9 mouse cellular contexts compared by ENCODE assay signal in the genomic region with DNA sequence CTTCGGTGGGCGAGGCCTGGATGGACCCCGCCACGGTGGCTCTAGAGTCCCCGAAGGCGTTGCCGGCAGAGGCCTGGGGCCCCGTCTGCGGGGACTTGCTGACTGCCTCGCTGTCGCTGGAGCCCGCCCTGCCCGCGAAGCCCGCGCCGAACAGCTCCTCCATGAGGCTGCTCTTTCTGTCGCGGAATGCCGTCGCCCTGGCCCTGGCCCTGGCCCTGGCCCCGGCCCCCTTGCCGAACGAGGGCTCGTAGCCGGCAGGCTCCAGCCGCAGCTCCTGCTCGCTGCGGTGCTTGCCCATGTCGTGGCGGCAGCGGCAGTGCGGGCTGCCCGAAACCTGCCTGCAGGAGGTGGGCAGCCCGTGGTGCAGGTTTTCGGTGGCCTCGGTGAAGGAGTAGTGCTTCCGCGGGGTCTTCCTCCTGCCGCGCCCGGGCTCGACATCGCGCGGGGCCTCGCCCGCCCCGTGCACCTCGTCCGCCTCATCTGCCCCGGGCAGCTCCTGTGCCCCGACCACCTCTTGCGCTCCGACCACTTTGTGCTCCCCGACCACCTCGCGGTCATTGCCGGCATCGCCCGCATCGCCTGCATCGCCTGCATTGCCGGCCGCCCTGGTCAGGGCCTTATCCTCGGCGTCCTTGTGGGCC. TPM values are rescaled to one million over a fixed set of nuclear protein-coding genes. Genes with fewer than 3 reads are reported as not detected.
DNase-seq lines count a peak whose midpoint lies in the region; ATAC-seq and TF ChIP-seq lines count a peak whose summit lies in the region.
"Had no signal": no experiment of that assay in that cellular context is flagged by ENCODE, and none has a peak within 500 bp of the region (broad histone marks: within the 10 kb centered on the region; RNA-seq: fewer than 3 reads in every experiment).

No protein-coding gene starts in this region.

- ATAC-seq in intestine, postnatal 0 days: peak; percentile 76
- peak; percentile 65 for ATAC-seq in liver, embryonic 14.5 days (ENCODE audit: insufficient read depth)

- TF ChIP-seq EP300 in heart, adult 2 months (IDR thresholded peaks at IDR 0.05; ENCODE audit: insufficient read depth, low read depth, low read length): no peak
- no peak for TF ChIP-seq EP300 in liver, embryonic 14.5 days (IDR thresholded peaks at IDR 0.05; ENCODE audit: low read depth)

- H3K9me3 ChIP-seq in intestine, postnatal 0 days (ENCODE audit: control insufficient read depth): no peaks in the 10 kb centered on the region
- H3K9me3 ChIP-seq in liver, embryonic 14.5 days (ENCODE audit: control insufficient read depth, low read length): no peaks in the 10 kb centered on the region

- DNase-seq in left cerebral cortex, adult 18-20 months (ENCODE audit: low spot score in 2 of 2): peak; percentile 21 to 25
- DNase-seq in left cerebral cortex, adult 9 months (ENCODE audit: low spot score in 2 of 2): no peak
- peak; percentile 60 for DNase-seq in embryo, embryonic 11.5 days (ENCODE audit: low read depth, low spot score)
- DNase-seq in heart, adult 2 months: peak; percentile 69 to 76
- DNase-seq in liver, embryonic 14.5 days (ENCODE audit: low read depth in 3 of 3, low spot score in 3 of 3): peak in 1 of 3 experiments; percentile 6
- DNase-seq in neural tube, embryonic 10.5 days (ENCODE audit: extremely low spot score, low spot score): peak; percentile 84

- peak overlapping the region; percentile 80 for H3K27ac ChIP-seq in heart, adult 2 months
- peak overlapping the region; percentile 64; the same call in 1 of the 2 replicates for H3K27ac ChIP-seq in intestine, postnatal 0 days (ENCODE audit: low read depth, low read length)
- H3K27ac ChIP-seq in liver, embryonic 14.5 days: no peak overlapping the region
- H3K27ac ChIP-seq in testis, adult 2 months (ENCODE audit: control insufficient read depth, insufficient read depth, low read depth, low read length): peak overlapping the region; percentile 71

- intact Hi-C loops in heart, adult 2 months (cut with DNase I): no loop called here

- H3K4me2 ChIP-seq in intestine, postnatal 0 days (replicated peaks; ENCODE audit: low read depth): peak overlapping the region; percentile 100
- peak overlapping the region; percentile 87 for H3K4me2 ChIP-seq in liver, embryonic 14.5 days (ENCODE audit: low read depth)

- no peaks in the 10 kb centered on the region for H3K27me3 ChIP-seq in heart, adult 2 months (ENCODE audit: control insufficient read depth, insufficient read depth, low read length)
- no peaks in the 10 kb centered on the region for H3K27me3 ChIP-seq in intestine, postnatal 0 days (replicated peaks; ENCODE audit: control insufficient read depth, insufficient read depth, low read length)
- H3K27me3 ChIP-seq in liver, embryonic 14.5 days (ENCODE audit: control insufficient read depth, insufficient read depth, low read length): no peaks in the 10 kb centered on the region; the same call in 1 of the 2 replicates
- H3K27me3 ChIP-seq in testis, adult 2 months (ENCODE audit: control insufficient read depth, insufficient read depth, low read length): no peaks in the 10 kb centered on the region
- H3K27me3 ChIP-seq: CH12.LX had no signal

- H3K4me3 ChIP-seq in heart, adult 2 months: peak overlapping the region; percentile 60
- H3K4me3 ChIP-seq in intestine, postnatal 0 days (ENCODE audit: low read depth, low read length): peak overlapping the region; percentile 59
- H3K4me3 ChIP-seq in liver, embryonic 14.5 days (ENCODE audit: insufficient read depth in 1 of 2, low read depth in 2 of 2, low read length in 2 of 2): peak overlapping the region; percentile 50 to 59
- peak overlapping the region; percentile 89 for H3K4me3 ChIP-seq in testis, adult 2 months (ENCODE audit: control insufficient read depth, low read depth, low read length)

- peaks cover 4% of the 10 kb centered on the region for H3K4me1 ChIP-seq in heart, adult 2 months (ENCODE audit: control insufficient read depth, insufficient read depth, low read length)
- no peaks in the 10 kb centered on the region for H3K4me1 ChIP-seq in intestine, postnatal 0 days (replicated peaks; ENCODE audit: control insufficient read depth, insufficient read depth, low read length)
- H3K4me1 ChIP-seq in liver, embryonic 14.5 days (replicated peaks; ENCODE audit: control insufficient read depth in 2 of 2, insufficient read depth in 2 of 2, low read length in 1 of 2): 0 out of 4 replicates have a peak, but pooled peaks cover 0 to 2% of the 10 kb centered on the region in 2 experiments
- peaks cover 9% of the 10 kb centered on the region for H3K4me1 ChIP-seq in testis, adult 2 months (ENCODE audit: control insufficient read depth, insufficient read depth, low read length)

- peak overlapping the region; percentile 96 for H3K9ac ChIP-seq in heart, adult 2 months (ENCODE audit: low read depth, low read length)
- H3K9ac ChIP-seq in intestine, postnatal 0 days (ENCODE audit: low read depth, low read length): peak overlapping the region; percentile 81
- H3K9ac ChIP-seq in liver, embryonic 14.5 days (replicated peaks): peak overlapping the region; percentile 70

- no peak for TF ChIP-seq POLR2A in heart, adult 2 months (IDR thresholded peaks at IDR 0.05; ENCODE audit: insufficient read depth, low read depth, low read length)
- no peak for TF ChIP-seq POLR2A in testis, adult 2 months (IDR thresholded peaks at IDR 0.05; ENCODE audit: control insufficient read depth, low read depth, low read length)

- H3K79me2 ChIP-seq in heart, adult 2 months (replicated peaks; ENCODE audit: control insufficient read depth, insufficient read depth, low read length): no peaks in the 10 kb centered on the region

- no peaks in the 10 kb centered on the region for H3K36me3 ChIP-seq in heart, adult 2 months (ENCODE audit: control insufficient read depth, insufficient read depth, low read length)
- no peaks in the 10 kb centered on the region; the same call in 1 of the 2 replicates for H3K36me3 ChIP-seq in intestine, postnatal 0 days (ENCODE audit: control insufficient read depth, insufficient read depth)
- H3K36me3 ChIP-seq in liver, embryonic 14.5 days (replicated peaks; ENCODE audit: control insufficient read depth, insufficient read depth, low read depth): no peaks in the 10 kb centered on the region
- no peaks in the 10 kb centered on the region; the same call in 1 of the 2 replicates for H3K36me3 ChIP-seq in testis, adult 2 months (ENCODE audit: control insufficient read depth, insufficient read depth, low read length)

- TF ChIP-seq CTCF in heart, adult 2 months (IDR thresholded peaks at IDR 0.05): peak; percentile 65
- TF ChIP-seq CTCF in intestine, postnatal 0 days (IDR thresholded peaks at IDR 0.05; ENCODE audit: low read depth): peak; percentile 70
- TF ChIP-seq CTCF in liver, embryonic 14.5 days (IDR thresholded peaks at IDR 0.05; ENCODE audit: low read depth): peak; percentile 66
- peak; percentile 48; the same call in 1 of the 2 replicates for TF ChIP-seq CTCF in testis, adult 2 months (IDR thresholded peaks at IDR 0.05; ENCODE audit: control insufficient read depth, insufficient read depth, insufficient replicate concordance, low read depth, low read length)

- 2% methylated on average over 67 of the region's 67 CpGs for WGBS in heart, adult 2 months
- WGBS in intestine, postnatal 0 days: 1% methylated on average over 67 of the region's 67 CpGs
- 1% methylated on average over 67 of the region's 67 CpGs for WGBS in liver, embryonic 14.5 days (ENCODE audit: insufficient replicate concordance)

RNA-seq across cellular contexts. Expression of a gene that starts 14.0 kb away (rescaled TPM):
- total RNA-seq in left cerebral cortex, adult 18-20 months (2021): 10 to 100 TPM; 74.7 to 90.4 TPM
- 10 to 100 TPM; 16.1 to 18.9 TPM for total RNA-seq in heart, adult 2 months (2021)
- polyA plus RNA-seq in heart, adult 2 months (2012; rRNA removed): 32.6 and 32.7 TPM in 2 replicates
- 18.3 and 18.5 TPM in 2 replicates for polyA plus RNA-seq in intestine, postnatal 0 days (2015; fragmentation: Nextera tagmentation; extraction: Ambion mirVana)
- polyA plus RNA-seq in liver, embryonic 14.5 days (2012; rRNA removed): 4.3 and 7.3 TPM in 2 replicates
- polyA plus RNA-seq in liver, embryonic 14.5 days (2014; fragmentation: Nextera tagmentation; extraction: Ambion mirVana): 13.3 and 13.6 TPM in 2 replicates
- 34.6 and 37.3 TPM in 2 replicates for polyA plus RNA-seq in testis, adult 2 months (2012; rRNA removed)

RNA-seq across cellular contexts. Expression of a gene that starts 31.7 kb away (rescaled TPM):
- 10 to 100 TPM; 65.7 to 67.0 TPM for total RNA-seq in left cerebral cortex, adult 18-20 months (2021)
- 10 to 100 TPM; 47.9 to 53.1 TPM for total RNA-seq in heart, adult 2 months (2021)
- 14.6 and 27.9 TPM in 2 replicates for polyA plus RNA-seq in heart, adult 2 months (2012; rRNA removed)
- 200 and 202 TPM in 2 replicates for polyA plus RNA-seq in intestine, postnatal 0 days (2015; fragmentation: Nextera tagmentation; extraction: Ambion mirVana)
- polyA plus RNA-seq in liver, embryonic 14.5 days (2012; rRNA removed): 35.6 and 58.7 TPM in 2 replicates
- 120 and 122 TPM in 2 replicates for polyA plus RNA-seq in liver, embryonic 14.5 days (2014; fragmentation: Nextera tagmentation; extraction: Ambion mirVana)
- 16.3 and 17.3 TPM in 2 replicates for polyA plus RNA-seq in testis, adult 2 months (2012; rRNA removed)

RNA-seq across cellular contexts. Expression of a gene that starts 32.9 kb away (rescaled TPM):
- 1 to 10 TPM; 1.3 to 2.0 TPM for total RNA-seq in left cerebral cortex, adult 18-20 months (2021)
- under 1 TPM; 0.34 to 0.39 TPM for total RNA-seq in heart, adult 2 months (2021)
- polyA plus RNA-seq in heart, adult 2 months (2012; rRNA removed): 0.37 and 0.38 TPM in 2 replicates
- polyA plus RNA-seq in intestine, postnatal 0 days (2015; fragmentation: Nextera tagmentation; extraction: Ambion mirVana): 0.44 and 0.59 TPM in 2 replicates
- 0.03 and 0.04 TPM in 2 replicates for polyA plus RNA-seq in liver, embryonic 14.5 days (2012; rRNA removed)
- polyA plus RNA-seq in liver, embryonic 14.5 days (2014; fragmentation: Nextera tagmentation; extraction: Ambion mirVana): not detected in 2 replicates
- polyA plus RNA-seq in testis, adult 2 months (2012; rRNA removed): 40.3 and 41.7 TPM in 2 replicates

RNA-seq across cellular contexts. Expression of a gene that starts 41.0 kb away (rescaled TPM):
- 1 to 10 TPM in 1 of 2 experiments, under 1 TPM in 1; 0.63 to 1.1 TPM for total RNA-seq in left cerebral cortex, adult 18-20 months (2021)
- 100 to 1,000 TPM; 298 to 308 TPM for total RNA-seq in heart, adult 2 months (2021)
- 313 and 426 TPM in 2 replicates for polyA plus RNA-seq in heart, adult 2 months (2012; rRNA removed)
- 25.6 and 28.0 TPM in 2 replicates for polyA plus RNA-seq in intestine, postnatal 0 days (2015; fragmentation: Nextera tagmentation; extraction: Ambion mirVana)
- 0.12 and 0.30 TPM in 2 replicates for polyA plus RNA-seq in liver, embryonic 14.5 days (2012; rRNA removed)
- polyA plus RNA-seq in liver, embryonic 14.5 days (2014; fragmentation: Nextera tagmentation; extraction: Ambion mirVana): 0.28 and 0.29 TPM in 2 replicates
- 1.8 and 3.4 TPM in 2 replicates for polyA plus RNA-seq in testis, adult 2 months (2012; rRNA removed)

Comparison
In these comparisons a context has a peak if more than half of its experiments do, and no peak if none do; other contexts are left out.
1. DNase-seq: peak in left cerebral cortex, adult 18-20 months (2 of 2), embryo, embryonic 11.5 days (single experiment), heart, adult 2 months (2 of 2) and neural tube, embryonic 10.5 days (single experiment); none in left cerebral cortex, adult 9 months (0 of 2).
2. RNA of a gene that starts 32.9 kb away (polyA plus RNA-seq): 40.3 to 41.7 TPM in testis, adult 2 months; 0.44 to 0.59 TPM in intestine, postnatal 0 days, 0.37 to 0.38 TPM in heart, adult 2 months and 0.03 to 0.04 TPM in liver, embryonic 14.5 days; every median in the first group is over 10 times any median in the second.
3. Peak in every context shown above with its lines, with median percentiles within 50 percentile points of each other: H3K4me3 ChIP-seq, H3K9ac ChIP-seq and CTCF ChIP-seq.